Comparison of ENCODE assay signal across 9 mouse cellular contexts in the genomic region with DNA sequence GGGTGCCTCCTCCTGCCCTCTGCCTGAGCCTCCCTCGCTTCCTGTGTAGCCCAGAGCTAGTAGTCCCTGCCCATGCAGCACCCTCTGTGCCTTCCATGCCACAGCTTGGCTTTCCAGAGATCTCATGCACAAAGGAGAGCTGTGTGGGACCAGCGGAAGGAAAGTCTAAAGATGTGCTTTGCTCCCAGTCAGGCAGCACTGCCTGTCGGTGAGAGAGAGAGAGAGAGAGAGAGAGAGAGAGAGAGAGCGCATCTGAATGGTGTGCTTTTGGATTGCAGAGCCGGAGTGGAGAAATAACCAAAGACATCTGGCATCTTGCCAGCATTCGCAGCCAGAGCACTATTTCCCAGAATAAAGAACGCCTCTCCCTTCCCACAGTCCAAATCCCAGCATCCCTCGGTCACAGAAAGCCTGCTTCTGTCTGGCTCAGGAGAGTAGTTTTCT.
DNase-seq lines count a peak whose midpoint lies in the region; ATAC-seq and TF ChIP-seq lines count a peak whose summit lies in the region.
"Had no signal": no experiment of that assay in that cellular context is flagged by ENCODE, and none has a peak within 500 bp of the region (broad histone marks: within the 10 kb centered on the region; RNA-seq: fewer than 3 reads in every experiment).

No protein-coding gene starts in this region.

- no peaks in the 10 kb centered on the region for H3K27me3 ChIP-seq in stomach, postnatal 0 days (ENCODE audit: control insufficient read depth, insufficient read depth, low read length)

- H3K36me3 ChIP-seq in stomach, postnatal 0 days (ENCODE audit: control insufficient read depth, insufficient read depth, low read length) = no peaks in the 10 kb centered on the region
- H3K36me3 ChIP-seq: G1E had no signal

- H3K4me1 ChIP-seq in stomach, postnatal 0 days (replicated peaks; ENCODE audit: control insufficient read depth, insufficient read depth) = no peaks in the 10 kb centered on the region; the same call in 1 of the 2 replicates

- ATAC-seq in stomach, postnatal 0 days (ENCODE audit: low FRiP score, low TSS enrichment) = peak; percentile 46; the same call in 1 of the 2 replicates

- H3K27ac ChIP-seq in stomach, postnatal 0 days (replicated peaks) = no peak overlapping the region

- H3K9me3 ChIP-seq in stomach, postnatal 0 days (ENCODE audit: control insufficient read depth, low read length) = no peaks in the 10 kb centered on the region
- H3K9me3 ChIP-seq: G1E had no signal

- H3K4me2 ChIP-seq in stomach, postnatal 0 days (replicated peaks; ENCODE audit: low read depth) = no peak overlapping the region

- peak; percentile 43 to 44 for DNase-seq in kidney, postnatal 25 days
- no peak for DNase-seq in kidney, adult 9 months
- DNase-seq in cerebellum, postnatal 14 days = peak; percentile 59 to 72
- peak; percentile 38 for DNase-seq in gastrocnemius, postnatal 25 days
- DNase-seq in kidney, postnatal 4 days = peak; percentile 45 to 55
- peak; percentile 68 for DNase-seq in lung, postnatal 14 days
- peak; percentile 41 for DNase-seq in stomach, postnatal 0 days (ENCODE audit: low spot score)
- DNase-seq in c-Kit-positive CD71-positive TER-119-positive erythroid progenitor cells, embryonic 14.5 days (ENCODE audit: low spot score) = no peak

- TF ChIP-seq CTCF in stomach, postnatal 0 days (IDR thresholded peaks at IDR 0.05; ENCODE audit: low read depth) = peak; percentile 10; the same call in 1 of the 2 replicates

- WGBS in stomach, postnatal 0 days = 19% methylated on average over 8 of the region's 8 CpGs

- TF ChIP-seq EP300 in stomach, postnatal 0 days (optimal IDR thresholded peaks at IDR 0.05) = no peak

- no peak overlapping the region for H3K4me3 ChIP-seq in stomach, postnatal 0 days (ENCODE audit: low read depth, low read length)

- peak overlapping the region; percentile 31; the same call in 1 of the 2 replicates for H3K9ac ChIP-seq in stomach, postnatal 0 days (ENCODE audit: low read length)

Comparison
In these comparisons a context has a peak if more than half of its experiments do, and no peak if none do; other contexts are left out.
1. DNase-seq: peak in kidney, postnatal 25 days (2 of 2), cerebellum, postnatal 14 days (2 of 2), gastrocnemius, postnatal 25 days (single experiment), kidney, postnatal 4 days (2 of 2), lung, postnatal 14 days (single experiment) and stomach, postnatal 0 days (single experiment); none in kidney, adult 9 months (single experiment) and c-Kit-positive CD71-positive TER-119-positive erythroid progenitor cells, embryonic 14.5 days (single experiment).